Mouse (Mus musculus): Measurements from ENCODE around the gene Tlr7.

GRCm38 (mm10) chrX:167330993-167331392 lies 635 bp upstream of the Tlr7 start:
- TF ChIP-seq CTCF (IDR thresholded peaks at IDR 0.05; ENCODE audit: low read depth) (no peak), EP300 (IDR thresholded peaks at IDR 0.05; ENCODE audit: low read depth) (no peak)
